Mouse (Mus musculus) spleen, postnatal 36 days (tissue): ENCODE data around the gene Orc5.
A peak's percentile ranks its signal among the peaks of the same experiment; 100 is the strongest.
"Not testable (repeated sequence)": the region's sequence is repeated elsewhere in the genome, so short reads cannot be mapped to it uniquely, and the experiment has no call there.

ENCODE experiments used
- DNase-seq, 2 experiments: peaks; one replicate each; pipeline ENCODE4 v3.0.0; 2022; ENCODE audit warnings: low spot score in 2 of 2, mixed read lengths in 1 of 2

Gene Orc5

DNA sequence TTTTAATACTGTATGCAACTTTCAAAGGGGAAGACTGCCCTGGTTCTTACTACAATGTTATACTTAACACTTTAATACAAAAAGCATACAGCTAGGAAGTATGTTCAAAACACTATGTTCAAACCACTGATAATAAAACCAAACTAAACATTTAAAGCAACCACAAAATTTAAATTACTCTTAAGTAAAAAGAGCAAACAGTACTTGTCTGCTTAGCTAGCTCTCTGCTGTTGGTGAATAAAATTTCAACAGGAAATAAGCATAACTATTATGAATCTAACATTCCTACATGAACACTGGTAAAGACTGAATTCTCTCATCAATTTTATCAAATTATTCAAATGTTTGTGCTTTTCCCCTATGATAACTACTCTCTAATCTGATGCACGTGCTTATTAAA is 13.5 kb downstream of the Orc5 start:
- no peak for DNase-seq

DNA sequence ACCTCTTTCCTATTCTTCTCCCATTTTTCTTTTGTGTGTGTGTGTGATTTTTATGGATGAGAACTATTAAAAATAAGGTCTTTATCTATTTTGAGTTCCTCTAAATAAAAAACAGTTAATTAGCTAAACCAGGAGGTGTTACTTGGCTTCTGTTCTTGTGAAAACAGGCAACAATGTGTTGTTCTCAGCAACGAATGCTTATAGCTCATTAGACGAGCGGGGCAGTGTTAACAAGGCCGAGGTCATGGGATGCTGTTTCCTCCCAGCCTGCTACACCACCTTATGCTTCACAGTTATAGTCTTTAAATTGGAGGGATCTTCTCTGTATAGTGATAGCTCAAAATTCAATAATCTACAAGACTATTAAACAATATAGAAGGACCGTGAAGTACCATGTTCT is 17.7 kb downstream of the Orc5 start:
- no peak for DNase-seq

DNA sequence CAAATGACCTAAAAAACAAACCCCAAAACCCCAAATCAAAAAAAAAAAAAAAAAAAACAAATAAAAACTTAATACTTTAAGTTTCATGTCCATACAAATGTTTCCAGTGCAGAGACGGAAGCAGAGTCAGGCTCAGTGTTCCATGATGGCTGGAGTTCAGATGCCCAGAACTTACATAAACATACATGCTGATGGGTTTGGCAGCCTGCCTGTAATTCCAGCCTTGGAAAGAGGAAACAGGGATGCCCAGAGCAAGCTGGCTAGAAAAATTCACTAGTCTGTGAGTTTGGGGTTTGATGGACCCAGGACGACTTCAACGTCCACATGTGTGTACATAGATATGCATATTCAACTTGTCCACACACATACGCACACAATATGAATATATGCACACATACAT is 27.6 kb downstream of the Orc5 start:
- no peak for DNase-seq

DNA sequence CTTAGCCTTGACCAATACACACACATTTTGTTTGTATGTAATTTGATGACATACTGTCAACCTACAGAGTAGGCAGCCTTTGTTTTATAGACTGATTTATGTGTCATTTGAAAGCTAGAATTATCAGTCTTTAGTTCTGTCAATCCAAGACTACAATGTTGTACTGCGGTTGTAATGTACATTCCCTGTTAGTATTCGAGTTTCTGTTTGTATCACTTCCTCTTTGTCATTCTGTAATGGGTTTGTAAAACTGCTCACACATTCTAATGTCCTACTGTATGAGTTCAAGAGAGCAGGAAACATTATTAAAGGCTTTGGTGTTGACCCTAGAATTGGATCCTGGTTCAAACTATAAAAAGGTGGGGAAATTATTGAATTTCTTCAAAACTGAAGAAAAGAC is 30.5 kb downstream of the Orc5 start:
- DNase-seq = no peak

DNA sequence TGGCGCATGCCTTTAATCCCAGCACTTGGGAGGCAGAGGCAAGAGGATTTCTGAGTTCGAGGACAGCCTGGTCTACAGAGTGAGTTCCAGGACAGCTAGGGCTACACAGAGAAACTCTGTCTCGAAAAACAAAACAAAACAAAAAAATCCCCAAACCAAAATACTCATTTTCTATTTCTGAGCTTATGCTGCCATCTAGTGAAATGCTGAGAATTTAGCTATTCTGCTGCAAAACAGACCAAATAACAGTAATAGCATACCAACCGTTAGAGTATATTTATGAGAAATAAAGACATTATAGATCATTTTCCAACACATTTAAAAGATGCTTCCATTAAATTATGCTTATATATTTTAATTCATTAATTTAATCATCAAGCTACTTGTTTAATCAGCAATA is 34.5 kb downstream of the Orc5 start:
- not testable (repeated sequence) for DNase-seq

DNA sequence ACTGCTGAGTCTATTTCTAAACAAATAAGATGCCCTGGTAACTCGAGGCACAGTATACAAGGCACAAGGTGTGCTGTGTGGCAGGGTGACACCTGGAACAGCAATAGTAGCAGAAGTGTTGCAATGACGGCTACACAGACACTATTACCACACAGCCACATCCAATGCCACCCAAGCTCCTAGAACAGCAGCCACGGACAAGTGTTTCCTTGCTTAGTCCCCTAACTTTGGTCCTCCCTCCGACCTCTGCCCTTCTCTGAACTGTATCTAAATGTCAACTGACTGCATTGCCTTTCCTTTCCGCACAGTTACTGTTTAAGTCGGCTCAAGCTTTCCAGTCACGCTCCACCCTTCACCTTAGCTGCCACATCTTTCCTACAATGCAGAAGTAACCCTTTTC is 36.0 kb downstream of the Orc5 start:
- DNase-seq = not testable (repeated sequence)

DNA sequence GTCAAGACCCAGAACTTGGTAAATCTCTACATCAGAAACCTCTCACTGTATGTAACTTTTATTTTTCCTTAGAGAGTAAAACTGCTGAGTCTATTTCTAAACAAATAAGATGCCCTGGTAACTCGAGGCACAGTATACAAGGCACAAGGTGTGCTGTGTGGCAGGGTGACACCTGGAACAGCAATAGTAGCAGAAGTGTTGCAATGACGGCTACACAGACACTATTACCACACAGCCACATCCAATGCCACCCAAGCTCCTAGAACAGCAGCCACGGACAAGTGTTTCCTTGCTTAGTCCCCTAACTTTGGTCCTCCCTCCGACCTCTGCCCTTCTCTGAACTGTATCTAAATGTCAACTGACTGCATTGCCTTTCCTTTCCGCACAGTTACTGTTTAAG is 37.6 kb downstream of the Orc5 start:
- DNase-seq = not testable (repeated sequence)

DNA sequence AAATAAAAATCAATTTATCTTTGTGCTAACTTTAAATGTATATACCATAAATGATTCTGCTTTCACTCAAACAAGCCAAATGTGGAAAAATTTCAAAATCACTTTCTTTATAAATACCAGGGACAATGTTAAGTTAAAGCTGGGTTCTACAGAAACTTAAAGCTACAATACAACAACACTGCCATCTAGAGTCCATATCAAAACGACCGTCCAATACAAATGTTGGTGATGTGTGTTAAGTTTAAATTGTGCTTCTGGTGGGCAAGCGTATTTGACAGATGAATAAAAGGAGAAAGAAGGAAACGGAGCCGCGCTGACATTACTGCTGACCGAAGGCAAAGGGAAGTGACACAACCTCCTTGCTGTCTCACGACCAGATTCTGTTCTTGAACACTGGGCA is 38.4 kb downstream of the Orc5 start:
- DNase-seq = no peak

DNA sequence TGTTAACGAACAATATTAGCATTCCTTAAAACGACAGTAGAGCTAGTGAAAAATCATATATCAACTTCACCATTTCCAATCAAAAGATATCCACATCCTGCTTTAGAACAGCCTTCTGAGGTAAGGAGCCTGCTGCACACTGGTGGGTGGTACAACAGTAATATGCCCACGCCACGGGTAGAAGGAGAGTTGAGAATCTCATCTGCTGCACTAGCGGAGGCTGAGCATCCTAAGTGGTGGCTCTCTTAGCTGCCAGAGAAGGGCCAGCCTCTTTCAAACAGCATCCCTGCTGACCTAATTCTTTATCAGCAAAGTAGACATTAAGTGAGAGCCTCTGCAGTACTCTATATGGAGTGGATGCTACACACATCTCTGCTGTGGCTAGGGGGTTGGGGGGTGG is 41.7 kb downstream of the Orc5 start:
- no peak for DNase-seq

DNA sequence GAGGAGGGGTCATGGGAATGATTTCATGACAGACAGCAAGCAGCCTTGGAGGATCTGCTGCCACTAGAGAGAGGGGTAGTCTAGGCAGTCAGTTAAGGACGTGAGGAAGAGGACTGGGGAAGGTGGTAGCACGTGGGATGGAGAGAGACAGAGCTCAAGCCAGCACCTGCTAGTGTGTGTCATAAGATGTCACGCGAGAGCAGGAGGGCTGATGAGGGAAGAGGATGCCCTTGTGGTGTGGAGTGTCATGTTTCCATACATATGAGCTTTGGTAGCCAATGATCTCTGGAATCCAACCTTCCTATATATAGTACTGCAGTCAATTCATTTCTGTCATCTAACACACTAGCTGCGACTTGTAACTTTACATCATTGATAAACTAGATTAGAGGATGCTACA is 50.8 kb downstream of the Orc5 start:
- no peak for DNase-seq

DNA sequence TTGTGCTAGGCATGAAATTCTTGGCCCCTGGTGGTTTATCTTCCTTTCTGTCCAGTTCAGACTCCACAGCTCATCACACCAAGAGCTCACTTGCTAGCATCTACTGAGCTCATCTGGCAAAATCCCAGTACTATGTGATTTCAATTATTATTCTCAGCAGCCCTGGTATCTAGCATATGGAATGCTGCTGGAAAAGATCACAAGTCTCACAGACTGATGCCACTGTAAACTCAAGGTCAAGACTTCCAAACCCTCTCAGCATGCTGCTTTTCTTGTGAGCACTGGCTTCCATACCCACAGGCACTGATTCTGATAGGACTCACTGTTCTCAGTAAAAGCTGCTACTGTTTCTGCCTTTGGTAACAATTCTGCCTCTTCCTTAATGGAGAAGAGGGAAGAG is 59.1 kb downstream of the Orc5 start:
- no peak for DNase-seq

DNA sequence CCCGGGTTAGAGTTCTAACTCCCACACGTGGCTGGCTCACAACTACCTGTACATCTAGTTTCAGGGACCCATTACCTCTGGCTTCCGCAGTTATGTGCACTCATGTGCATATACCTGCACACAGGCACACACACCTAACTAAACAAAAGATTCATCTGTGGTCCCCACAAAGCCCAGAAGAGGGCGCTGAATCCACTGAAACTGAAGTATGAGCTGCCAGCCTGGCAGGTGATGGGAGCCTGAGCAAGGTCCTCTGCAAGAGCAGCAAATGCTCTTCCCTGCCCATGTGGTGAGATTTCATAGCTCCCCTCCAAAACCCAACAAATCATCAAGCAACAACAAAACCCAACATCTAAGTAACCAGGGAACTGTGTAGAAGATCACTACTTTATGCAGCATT is 61.1 kb downstream of the Orc5 start:
- no peak for DNase-seq

DNA sequence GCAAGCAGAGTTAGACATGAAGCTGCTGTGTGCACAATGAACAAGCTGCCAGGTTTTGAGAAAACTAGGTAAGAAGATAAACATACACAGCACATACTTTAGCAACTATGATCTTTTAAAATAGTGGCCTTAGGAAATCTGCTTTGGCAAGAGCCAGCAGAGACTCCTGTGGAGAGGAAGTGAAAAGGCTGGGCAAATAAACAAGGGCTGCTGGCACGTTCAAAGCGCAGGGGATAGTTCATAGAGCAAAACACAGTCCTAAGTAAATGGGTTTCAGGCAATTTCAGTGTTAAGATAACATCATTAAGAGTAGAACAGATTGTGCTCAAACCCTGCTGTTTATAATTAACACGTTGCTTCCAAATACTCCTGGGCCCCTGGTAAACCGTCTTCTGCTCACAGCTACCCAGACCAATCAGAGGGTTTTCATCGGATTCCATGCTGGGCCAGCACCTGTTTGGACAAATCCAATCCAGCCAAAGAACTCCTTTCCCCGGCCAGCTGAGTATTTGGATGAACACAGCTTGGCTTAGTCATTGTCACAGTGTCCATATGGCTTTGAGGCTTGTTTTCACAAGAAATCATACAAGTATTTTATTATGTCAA is 63.5 kb downstream of the Orc5 start:
- no peak for DNase-seq

DNA sequence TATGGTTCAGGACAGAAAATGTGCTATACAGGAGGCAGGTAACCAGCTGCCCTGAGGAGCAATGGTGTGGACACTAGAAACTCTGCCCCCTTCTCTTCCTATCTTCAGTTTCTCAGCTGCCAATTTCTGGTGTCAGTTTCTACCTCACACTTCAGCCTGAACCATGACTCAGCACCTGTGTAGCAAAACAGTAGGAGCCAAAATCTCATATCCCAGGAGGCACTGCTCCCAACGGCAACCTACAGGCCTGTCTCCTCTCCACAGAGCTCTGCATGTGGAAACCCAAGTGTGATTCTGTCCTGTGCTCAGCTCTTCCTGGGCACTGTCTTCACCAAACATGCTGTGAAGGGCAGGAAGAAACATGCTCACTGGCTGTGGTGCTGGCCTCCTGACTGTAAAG is 64.5 kb downstream of the Orc5 start:
- DNase-seq = peak in 1 of 2 experiments; percentile 11

DNA sequence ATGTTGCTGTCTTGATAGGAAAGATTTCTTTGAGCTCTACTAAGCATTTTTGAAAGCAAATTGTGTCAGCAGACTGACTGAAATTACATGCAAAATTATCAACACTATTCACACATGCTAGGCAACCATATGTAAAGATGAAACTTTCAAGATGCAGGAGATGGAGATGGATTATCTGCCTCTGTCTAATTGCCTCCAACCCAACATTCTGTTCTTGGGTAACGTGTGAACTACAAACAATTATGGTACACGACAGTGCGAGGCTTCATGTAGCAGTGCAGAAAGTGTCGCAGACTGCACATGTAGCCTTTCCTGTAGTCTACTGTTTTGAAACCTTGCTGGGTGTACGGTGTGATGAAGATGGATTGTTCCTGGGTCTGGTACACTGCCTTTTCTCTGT is 67.7 kb downstream of the Orc5 start:
- DNase-seq = no peak

DNA sequence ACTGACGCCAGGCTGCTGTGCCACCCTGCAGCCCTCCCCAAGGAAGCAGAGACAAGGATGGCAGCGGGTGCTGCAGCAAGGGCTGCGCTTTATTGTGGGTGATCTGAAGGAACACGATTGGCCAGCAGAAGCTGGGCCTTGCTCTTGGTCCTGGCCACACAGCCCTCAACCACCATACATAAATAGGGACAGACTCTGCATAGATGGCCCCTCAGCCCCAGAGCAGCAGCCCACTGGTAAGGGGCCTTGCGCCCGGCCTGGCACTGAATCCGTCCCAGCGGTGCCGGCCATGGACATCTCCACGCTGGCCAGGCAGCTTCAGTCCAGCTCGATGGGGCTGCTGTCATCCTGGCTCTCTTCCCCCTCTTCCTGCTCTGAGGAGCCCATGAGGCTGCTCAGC is 77.8 kb downstream of the Orc5 start:
- not testable (repeated sequence) for DNase-seq

DNA sequence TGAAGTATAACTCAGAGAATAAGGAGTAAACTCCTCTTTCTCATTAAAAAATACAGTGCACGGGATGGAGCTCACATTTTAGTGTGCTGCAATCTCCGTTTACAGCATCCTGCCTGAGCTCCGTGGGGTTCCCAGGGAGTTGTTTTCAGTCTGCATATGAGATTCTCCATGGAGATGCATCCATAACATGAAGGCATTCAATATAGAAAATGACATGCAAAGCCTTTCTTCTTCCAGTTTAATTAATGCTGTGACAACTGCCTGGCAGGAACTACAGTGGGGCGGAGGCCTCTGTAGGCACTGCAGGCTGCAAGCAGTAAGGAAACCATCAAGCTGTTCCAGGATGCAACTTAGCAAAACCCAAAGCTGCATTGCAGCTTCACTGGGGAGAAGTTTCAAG is 79.0 kb downstream of the Orc5 start:
- DNase-seq = no peak

DNA sequence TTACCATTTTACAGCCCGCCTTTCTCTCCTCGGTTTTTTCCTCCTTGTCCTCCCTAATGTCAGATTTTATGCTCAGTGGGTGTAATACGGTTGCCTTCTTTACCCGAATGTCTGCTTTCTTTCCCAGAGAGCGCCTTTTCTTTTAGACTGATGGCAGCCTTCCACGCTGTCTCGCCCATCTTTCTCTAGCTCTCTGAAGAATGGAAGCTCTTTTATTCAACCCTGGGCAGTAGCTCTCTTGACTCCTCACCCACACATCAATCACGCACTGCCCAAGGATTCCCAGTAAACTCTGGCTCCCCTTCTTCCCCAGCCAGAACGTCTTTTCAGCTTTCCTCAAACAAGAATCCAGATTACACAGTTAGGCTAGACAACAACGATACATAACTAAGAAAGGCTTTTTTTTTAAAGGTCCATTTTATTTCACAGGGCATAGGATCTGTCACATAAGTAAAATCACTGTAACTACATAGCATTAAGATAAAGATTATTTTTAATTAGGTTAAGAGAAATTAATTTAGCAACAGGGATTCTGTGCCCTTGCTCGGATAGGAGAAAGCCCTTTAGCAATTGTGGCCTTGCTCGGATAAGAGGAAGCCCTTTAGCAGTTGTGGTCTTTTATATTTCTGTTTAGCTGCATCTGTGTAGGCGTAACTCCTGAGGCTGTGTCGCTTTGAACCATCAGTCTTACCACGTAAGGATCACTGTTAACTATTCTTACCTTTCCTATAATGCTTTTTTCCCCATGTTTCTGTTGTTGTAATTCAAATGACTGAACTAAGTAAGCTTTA is 97.2 kb downstream of the Orc5 start:
- no peak for DNase-seq

DNA sequence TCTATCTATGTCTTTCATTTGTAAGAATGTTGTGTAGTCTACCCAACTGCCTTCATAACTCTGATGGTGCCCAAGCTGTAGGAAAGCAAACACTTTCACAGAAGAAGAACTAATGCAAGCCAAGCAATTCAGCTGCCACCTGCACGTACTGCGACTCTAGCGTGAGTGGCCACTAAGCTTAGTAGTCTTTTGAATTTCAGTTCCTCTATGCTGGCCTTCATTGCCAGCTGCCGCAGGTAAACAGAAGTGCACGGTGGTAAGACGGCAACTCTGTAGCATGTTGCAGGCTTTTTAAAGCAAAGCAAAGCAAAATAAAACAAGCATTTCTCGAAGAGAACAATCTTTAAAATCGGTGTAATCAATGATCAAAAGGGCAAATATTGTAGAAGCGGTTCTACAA is 97.8 kb downstream of the Orc5 start:
- DNase-seq = no peak

DNA sequence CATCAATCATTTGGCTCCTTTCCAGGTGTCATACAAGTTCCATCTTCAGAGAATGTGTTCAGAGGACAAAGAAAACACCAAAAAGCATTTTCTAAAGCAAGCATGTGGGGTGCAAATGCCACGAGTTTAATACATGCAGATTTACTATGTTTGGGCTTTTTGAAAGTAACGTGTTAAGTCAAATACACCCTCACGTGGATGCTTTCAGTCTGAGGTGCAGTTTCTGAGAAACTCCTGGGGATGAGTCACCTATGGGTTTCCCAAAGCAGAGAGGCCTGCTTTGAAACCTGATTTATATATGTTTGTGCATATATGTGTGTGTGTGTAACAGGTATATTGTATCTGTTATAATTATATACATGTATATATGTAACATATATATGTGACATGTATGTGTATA is 98.5 kb downstream of the Orc5 start:
- DNase-seq = no peak

DNA sequence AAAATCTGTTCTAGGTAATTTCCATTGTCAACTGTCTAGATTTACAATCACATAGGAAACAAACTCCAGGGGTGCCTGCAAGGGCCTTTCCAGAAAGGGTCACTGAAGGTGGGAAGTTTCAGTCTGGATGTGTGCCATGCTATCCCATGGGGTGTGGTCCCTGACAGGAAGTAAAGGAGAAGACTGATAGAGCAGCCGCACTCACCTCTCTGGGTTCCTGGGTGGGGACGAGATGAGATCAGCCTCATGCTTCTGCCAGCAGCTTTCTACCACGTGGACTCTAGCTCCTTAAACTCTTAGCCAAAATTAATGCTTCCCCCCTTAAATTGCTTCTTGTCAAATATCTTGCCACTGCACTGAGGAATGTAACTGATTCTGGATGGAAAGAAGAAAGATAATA is 100.7 kb downstream of the Orc5 start:
- DNase-seq = no peak
